Mouse (Mus musculus) liver, postnatal 0 days (tissue): ENCODE measurements around the gene Rnf26. TPM values are rescaled to one million over a fixed set of nuclear protein-coding genes. Genes with fewer than 3 reads are reported as not detected.

Experiments used
- ATAC-seq: fragments of 200-750 bp; cut with Nextera tagmentation; 2 replicates; pipeline ENCODE4 v1.8.0; 2017; ENCODE audit warnings: mild to moderate bottlenecking, moderate library complexity
- DNase-seq: peaks from one replicate; pipeline ENCODE4 v3.0.0-alpha.2; 2016
- H3K27ac ChIP-seq: fragments of 300-500 bp; sonication (generic); 2 replicates; pipeline ENCODE4 v1.5.1; 2014; ENCODE audit warnings: antibody characterized with exemption, moderate library complexity, mild to moderate bottlenecking, low read depth
- H3K27me3 ChIP-seq: fragments of 300-500 bp; sonication (generic); 2 replicates; pipeline ENCODE4 v1.6.1; 2014; ENCODE audit warnings: low read length, control low read depth, mixed read lengths; ENCODE audit not compliant: insufficient read depth
- H3K36me3 ChIP-seq: fragments of 300-500 bp; sonication (generic); replicated peaks from 2 replicates; pipeline ENCODE4 v1.6.1; 2014; ENCODE audit warnings: mild to moderate bottlenecking, control low read depth, low read length, moderate library complexity, mixed read lengths; ENCODE audit not compliant: insufficient read depth
- H3K4me1 ChIP-seq: fragments of 300-500 bp; sonication (generic); 2 replicates; pipeline ENCODE4 v1.6.1; 2014; ENCODE audit warnings: antibody characterized with exemption, mild to moderate bottlenecking, control low read depth; ENCODE audit not compliant: insufficient read depth
- H3K4me2 ChIP-seq: fragments of 300-500 bp; sonication (generic); 2 replicates; pipeline ENCODE4 v1.6.1; 2014; ENCODE audit warnings: low read depth, mild to moderate bottlenecking, low read length, moderate library complexity, mixed read lengths
- H3K4me3 ChIP-seq: fragments of 300-500 bp; sonication (generic); 2 replicates; pipeline ENCODE4 v1.5.1; 2014; ENCODE audit warnings: low read depth, low read length
- H3K9ac ChIP-seq: fragments of 300-500 bp; sonication (generic); replicated peaks from 2 replicates; pipeline ENCODE4 v1.6.1; 2014; ENCODE audit warnings: mild to moderate bottlenecking, moderate library complexity
- H3K9me3 ChIP-seq: fragments of 300-500 bp; sonication (generic); 2 replicates; pipeline ENCODE4 v1.6.1; 2016; ENCODE audit warnings: mild to moderate bottlenecking, control low read depth, low read length, mixed read lengths
- CTCF ChIP-seq: sonication (generic); IDR thresholded peaks from 2 replicates; pipeline ENCODE4 v1.5.1; 2016; ENCODE audit warnings: antibody characterized with exemption, low read depth
- EP300 ChIP-seq: IDR thresholded peaks from 2 replicates; pipeline ENCODE4 v1.6.1; 2016; ENCODE audit warnings: antibody characterized with exemption, low read depth, mild to moderate bottlenecking
- WGBS: fragments of 180-500 bp; shearing (Covaris S2); extraction: QIAGEN DNeasy Blood & Tissue Kit; methylation state at CpG from one replicate; pipeline ENCODE4 v1.1.7; 2014; ENCODE audit not compliant: insufficient replicate concordance; 5-methylcytosine and 5-hydroxymethylcytosine counted together
- polyA plus RNA-seq: library from polyadenylated mRNA; unstranded; fragments of >200 nt; fragmentation: Nextera tagmentation; extraction: Ambion mirVana; gene quantifications from 2 replicates; pipeline ENCODE4 v1.2.1, GENCODE M21; 2015

Rnf26 gene
- 17.9 and 18.8 TPM in 2 replicates for polyA plus RNA-seq

DNA sequence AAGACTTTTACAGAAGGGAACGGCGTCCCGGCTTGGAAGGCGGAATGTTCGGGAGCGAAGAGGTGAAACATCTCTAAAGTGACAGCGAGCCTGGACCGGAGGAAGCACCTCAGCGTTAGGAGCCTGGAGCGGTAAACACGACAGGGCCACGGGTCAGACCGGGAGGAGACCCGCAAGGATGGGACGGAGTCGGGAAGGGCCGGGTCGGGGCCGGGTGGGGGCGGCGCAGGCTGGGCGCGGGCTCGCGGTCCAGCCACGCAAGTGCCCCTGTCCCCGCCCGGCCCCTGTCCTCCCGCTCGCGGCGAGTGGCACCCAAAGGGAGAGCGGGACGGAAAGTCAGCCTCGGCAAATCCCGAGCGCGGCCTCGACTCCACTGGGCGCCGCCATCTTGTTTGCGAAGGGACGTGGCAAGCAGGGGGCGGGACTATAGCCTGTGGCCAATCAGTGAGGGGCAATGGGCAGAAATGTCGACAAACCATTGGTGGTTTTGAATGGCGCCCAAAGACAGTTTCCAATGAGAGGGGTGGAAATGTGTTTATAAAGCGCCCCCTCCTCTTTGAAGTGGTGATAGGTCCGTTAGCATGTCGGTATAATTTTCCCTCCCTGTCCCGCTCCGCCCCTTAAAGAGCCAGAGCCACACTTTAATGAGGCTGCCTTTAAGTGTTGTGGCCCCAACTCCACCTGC lies at the start of gene Rnf26, which contains the start of gene Gm49380:
Gene Rnf26 (minus strand): TSS at position 413 of the 685 bp plus-strand sequence.
Gene Gm49380 (minus strand): TSS at position 396 of the 685 bp plus-strand sequence.
- Histone ChIP-seq H3K4me3 (peak within 1 kb of the TSS; percentile 88), H3K4me1 (peaks cover 28% of the 10 kb centered on the region), H3K36me3 (peaks cover 8% of the 10 kb centered on the region; the same call in 1 of the 2 replicates), H3K9me3 (no peaks in the 10 kb centered on the region), H3K9ac (peak within 1 kb of the TSS; percentile 92), H3K4me2 (peak within 1 kb of the TSS; percentile 67), H3K27me3 (no peaks in the 10 kb centered on the region), H3K27ac (peak within 1 kb of the TSS; percentile 67)
- TF ChIP-seq EP300 (no peak), CTCF (no peak)
- under 1% methylated on average over 49 of the region's 51 CpGs for whole genome bisulfite sequencing
- peak; percentile 99 for ATAC-seq
- DNase-seq: peak; percentile 95

DNA sequence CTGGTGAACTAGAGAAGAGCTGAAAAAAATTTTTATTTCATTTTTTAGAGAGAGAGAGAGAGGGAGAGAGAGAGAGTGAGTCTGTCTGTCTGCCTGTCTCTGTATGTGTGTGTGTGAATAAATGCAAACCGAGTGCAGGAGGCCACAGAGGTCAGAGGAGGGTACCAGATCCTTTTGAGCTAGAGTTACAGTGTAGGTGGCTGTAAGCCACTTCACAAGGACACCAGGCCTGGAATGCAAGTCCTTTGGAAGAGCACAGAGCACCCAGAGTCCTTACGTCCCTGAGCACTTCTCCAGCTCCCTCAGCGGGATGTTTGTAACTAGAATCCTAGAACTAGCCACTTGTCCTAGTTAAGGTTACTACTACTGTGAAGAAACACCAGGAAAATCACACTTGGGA lies 46.6 kb upstream of the Rnf26 start:
- 78% methylated on average over 3 of the region's 3 CpGs for WGBS
- no peak overlapping the region for H3K4me3 ChIP-seq
- no peak overlapping the region for H3K27ac ChIP-seq
- TF ChIP-seq EP300 (no peak), CTCF (no peak)
- H3K4me1 ChIP-seq: no peaks in the 10 kb centered on the region
- no peak overlapping the region for H3K9ac ChIP-seq
- H3K9me3 ChIP-seq: no peaks in the 10 kb centered on the region
- no peak for ATAC-seq
- DNase-seq: no peak
- H3K36me3 ChIP-seq: peaks cover 67% of the 10 kb centered on the region
- H3K27me3 ChIP-seq: no peaks in the 10 kb centered on the region
- no peak overlapping the region for H3K4me2 ChIP-seq

DNA sequence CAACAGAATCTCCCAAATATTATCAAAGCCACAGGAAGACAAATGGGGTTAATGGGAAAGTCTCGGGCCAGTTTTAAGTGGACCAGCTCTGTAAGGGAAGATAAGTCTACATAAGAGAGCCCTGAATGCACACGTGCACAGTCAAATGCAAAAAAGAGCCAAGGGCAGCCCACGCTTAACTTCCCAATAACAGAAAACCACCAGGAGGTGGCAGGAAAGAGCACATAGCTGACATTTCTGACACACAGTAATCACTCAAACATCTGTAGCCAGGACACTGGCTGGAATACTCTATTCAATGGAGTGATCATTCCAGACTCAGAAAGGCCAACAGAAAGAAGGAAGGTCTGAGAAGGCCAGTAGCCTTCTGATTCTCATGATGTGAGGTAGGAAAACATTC lies 34.0 kb upstream of the Rnf26 start:
- DNase-seq: no peak
- ATAC-seq: no peak
- H3K9me3 ChIP-seq: no peaks in the 10 kb centered on the region
- H3K4me3 ChIP-seq: no peak overlapping the region
- no peak overlapping the region for H3K27ac ChIP-seq
- TF ChIP-seq CTCF (peak; percentile 65), EP300 (no peak)
- 47% methylated on average over 3 of the region's 3 CpGs for WGBS
- H3K36me3 ChIP-seq: peaks cover 27% of the 10 kb centered on the region
- no peak overlapping the region for H3K9ac ChIP-seq
- H3K27me3 ChIP-seq: no peaks in the 10 kb centered on the region
- H3K4me1 ChIP-seq: no peaks in the 10 kb centered on the region
- H3K4me2 ChIP-seq: no peak overlapping the region

DNA sequence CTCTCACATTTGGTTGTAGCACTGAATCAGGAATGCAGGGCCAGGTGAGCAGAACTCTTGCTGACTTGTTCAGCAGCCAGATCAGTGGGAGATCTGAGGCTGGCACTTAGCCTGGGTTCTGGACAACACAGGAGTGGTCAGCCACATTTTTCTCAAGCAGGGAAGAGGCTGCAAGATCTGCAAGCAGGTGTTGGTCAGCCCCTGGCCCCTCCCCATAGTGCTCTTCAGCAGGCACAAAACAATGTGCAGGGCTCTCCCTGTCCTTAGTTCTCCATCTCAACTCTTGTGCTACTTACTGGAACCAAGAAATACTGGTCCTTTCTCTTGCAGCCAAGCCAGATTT lies 31.4 kb upstream of the Rnf26 start:
- TF ChIP-seq EP300 (no peak), CTCF (no peak)
- Histone ChIP-seq H3K27ac (no peak overlapping the region), H3K36me3 (peaks cover 26% of the 10 kb centered on the region), H3K4me3 (no peak overlapping the region), H3K9ac (no peak overlapping the region), H3K9me3 (no peaks in the 10 kb centered on the region), H3K4me2 (no peak overlapping the region), H3K27me3 (no peaks in the 10 kb centered on the region), H3K4me1 (no peaks in the 10 kb centered on the region)
- no peak for ATAC-seq
- DNase-seq: no peak

DNA sequence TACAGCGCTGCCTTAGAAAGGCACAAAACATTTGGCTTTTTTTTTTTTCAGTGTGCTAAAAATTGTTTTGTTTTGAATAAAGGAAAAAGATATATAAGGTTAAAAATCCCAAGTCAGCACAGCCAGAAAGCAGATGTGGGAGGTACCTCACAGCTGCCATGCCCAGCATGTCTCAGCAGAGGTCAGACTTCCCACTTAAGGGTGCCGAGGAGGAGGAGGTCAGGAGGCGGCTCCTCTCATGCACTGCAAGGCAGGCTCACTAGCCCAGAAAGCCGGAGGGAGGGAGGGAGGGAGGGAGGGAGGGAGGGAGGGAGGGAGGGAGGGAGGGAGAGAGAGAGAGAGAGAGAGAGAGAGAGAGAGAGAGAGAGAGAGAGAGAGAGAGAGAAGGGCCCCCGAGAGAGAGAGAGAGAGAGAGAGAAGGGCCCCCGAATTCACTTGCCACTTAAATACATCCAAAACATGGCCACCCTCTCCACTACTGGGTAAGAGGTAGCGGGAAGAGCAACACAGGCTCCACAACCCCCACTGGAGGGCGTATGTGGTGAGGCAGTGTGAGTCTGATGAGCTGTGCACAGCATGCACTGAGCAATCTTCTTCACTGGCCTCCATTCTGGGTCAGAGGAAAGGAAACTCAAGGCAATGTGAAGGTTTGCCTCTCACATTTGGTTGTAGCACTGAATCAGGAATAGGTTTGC lies 30.9 kb upstream of the Rnf26 start:
- 61% methylated on average over 7 of the region's 8 CpGs for WGBS
- Histone ChIP-seq H3K9me3 (no peaks in the 10 kb centered on the region), H3K4me2 (no peak overlapping the region), H3K4me3 (no peak overlapping the region), H3K4me1 (no peaks in the 10 kb centered on the region), H3K27me3 (no peaks in the 10 kb centered on the region), H3K36me3 (peaks cover 26% of the 10 kb centered on the region), H3K9ac (no peak overlapping the region), H3K27ac (no peak overlapping the region)
- ATAC-seq (no peak), DNase-seq (no peak)
- peak; percentile 35 for TF ChIP-seq CTCF
- TF ChIP-seq EP300: no peak

DNA sequence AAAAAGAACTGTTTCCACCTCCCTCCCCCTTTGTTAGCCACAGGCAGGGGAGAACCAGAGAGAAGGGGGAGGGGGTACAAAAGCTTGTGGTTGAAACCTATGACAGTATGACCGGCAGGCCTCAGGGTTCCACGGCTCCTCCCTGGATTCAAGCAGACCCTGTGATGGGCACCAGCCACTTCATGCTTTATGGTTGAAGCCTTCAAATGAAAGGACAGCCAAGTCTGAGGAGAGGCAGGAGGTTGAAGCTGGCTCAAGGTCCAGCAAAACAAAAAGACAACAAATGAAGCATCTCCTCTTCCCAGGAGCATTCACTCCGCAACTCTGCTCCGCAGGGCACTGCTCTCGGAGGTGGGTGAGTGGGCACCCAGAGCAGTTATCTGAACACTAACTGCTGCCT lies 30.1 kb upstream of the Rnf26 start:
- 87% methylated on average over 5 of the region's 5 CpGs for WGBS
- Histone ChIP-seq H3K36me3 (peaks cover 26% of the 10 kb centered on the region), H3K4me3 (no peak overlapping the region)

More for the DNA sequence above, 30.1 kb upstream of the Rnf26 start:
- Histone ChIP-seq H3K9ac (no peak overlapping the region), H3K4me1 (no peaks in the 10 kb centered on the region), H3K9me3 (no peaks in the 10 kb centered on the region), H3K4me2 (no peak overlapping the region), H3K27ac (no peak overlapping the region), H3K27me3 (no peaks in the 10 kb centered on the region)
- no peak for DNase-seq
- no peak for TF ChIP-seq EP300
- TF ChIP-seq CTCF: no peak
- ATAC-seq: no peak
